Mouse (Mus musculus): ENCODE measurements around the gene Zfp128.
"Not testable (repeated sequence)": the region's sequence is repeated elsewhere in the genome, so short reads cannot be mapped to it uniquely, and the experiment has no call there.

The Zfp128 gene

DNA sequence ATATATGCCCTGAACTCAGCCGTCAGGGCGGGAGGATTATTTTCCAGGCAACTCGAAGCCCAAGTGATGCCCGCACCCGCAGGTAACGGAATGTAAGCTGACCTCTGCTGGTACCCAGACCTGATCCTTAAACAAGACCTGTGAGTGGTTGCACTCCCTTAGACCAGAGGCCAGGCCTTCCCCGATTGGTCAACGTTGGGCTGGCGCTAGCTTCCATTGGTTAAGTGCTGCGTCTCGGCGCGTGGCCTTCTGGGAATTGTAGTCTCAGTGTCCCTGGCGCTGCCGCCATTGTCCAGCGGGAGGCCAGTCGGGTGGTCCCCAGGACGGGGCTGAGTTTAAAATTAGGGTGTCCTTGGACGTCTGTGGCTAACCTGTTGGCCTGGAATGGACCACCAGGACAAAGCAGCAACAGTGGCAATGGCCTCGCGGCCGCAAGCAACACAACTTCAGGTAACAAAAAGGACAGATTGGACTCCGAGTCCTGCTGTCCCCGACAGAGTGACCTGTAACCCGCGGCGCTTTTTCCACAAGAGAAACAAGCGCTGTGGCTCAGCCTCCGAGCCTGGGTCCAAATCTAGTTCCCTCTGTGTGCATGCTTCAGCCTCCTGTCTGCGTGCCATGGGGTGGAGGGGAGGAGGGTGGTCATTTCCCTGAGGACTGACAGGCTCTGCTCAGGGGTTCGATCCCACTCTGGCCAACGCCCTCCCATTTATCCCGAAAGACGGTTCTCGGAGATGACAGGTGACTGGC is at the start of gene Zfp128:
Gene Zfp128 (plus strand): TSS at position 267 of the 750 bp plus-strand sequence.
- DNase-seq = peak; percentile 96

DNA sequence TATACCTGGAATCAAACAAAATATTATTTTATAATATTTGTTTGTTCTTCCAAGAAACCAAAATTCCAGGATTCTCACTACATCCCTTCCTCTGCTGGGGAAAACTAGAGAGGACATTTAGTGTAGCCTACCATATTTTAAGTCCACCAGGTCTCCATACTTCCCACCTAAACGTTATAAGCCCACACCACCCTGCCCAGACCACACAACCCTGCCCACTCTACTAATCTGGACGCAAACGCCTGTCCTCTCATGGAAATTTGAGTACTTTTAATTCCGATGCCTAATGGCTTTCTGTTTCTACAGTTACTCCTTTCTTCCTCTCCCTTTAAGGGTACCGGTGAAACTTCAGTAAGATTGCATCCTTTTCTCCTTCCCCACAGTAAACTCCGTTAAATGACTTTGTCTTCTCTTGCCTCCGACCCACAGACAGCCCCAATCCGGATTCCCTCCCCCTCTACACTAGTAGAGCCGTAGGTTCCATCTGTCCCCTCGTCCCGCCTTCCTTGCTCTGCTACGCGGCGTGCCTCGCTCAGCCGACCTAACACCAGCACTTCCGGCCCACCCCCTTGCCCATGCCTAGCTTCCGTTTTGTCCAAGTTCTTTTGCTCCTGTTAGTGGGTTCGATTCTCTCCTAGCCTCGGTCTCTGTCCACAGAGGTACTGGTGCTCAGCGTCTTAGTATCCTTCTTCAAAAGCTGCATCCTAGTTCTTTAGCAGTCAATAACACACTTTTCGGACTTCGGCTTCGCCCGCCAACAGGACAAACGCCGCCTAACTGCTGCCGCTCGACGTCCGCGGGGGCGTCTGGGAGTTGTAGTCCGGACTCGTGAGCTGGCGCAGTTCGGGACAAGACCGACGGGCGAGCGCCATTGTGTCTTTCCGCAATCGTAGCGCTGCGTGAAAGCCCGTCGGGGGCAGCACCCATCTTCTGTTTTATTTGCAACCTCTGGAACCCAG is 46.5 kb upstream of the Zfp128 start, which contains the start of gene Zfp110:
Gene Zfp110 (plus strand): TSS at position 600 of the 959 bp plus-strand sequence.
- DNase-seq = peak; percentile 92 to 93

DNA sequence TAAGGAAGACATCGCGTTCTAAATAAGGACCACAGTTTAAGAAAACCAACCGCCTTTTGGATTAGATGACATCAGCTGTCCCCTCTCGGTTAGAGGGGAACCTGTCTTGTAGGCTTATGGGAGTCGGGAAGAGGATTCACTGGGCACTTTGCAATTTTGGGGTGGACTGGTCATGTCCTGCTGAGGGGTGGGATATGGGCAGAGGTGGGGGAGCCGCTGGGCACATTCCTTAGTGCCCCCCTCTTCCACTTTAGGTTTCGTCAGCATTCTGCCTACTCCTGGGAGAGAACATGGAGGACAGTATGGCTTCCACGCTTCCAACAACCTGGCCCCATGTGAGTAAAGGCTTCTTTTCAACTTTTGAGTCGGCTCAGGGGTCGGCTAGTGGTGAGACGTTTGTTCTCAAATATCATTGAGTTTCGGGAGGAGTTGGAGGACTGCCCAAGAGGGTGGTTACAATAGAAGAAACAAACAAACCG is 45.7 kb upstream of the Zfp128 start:
- peak in 1 of 2 experiments; percentile 22 for DNase-seq

DNA sequence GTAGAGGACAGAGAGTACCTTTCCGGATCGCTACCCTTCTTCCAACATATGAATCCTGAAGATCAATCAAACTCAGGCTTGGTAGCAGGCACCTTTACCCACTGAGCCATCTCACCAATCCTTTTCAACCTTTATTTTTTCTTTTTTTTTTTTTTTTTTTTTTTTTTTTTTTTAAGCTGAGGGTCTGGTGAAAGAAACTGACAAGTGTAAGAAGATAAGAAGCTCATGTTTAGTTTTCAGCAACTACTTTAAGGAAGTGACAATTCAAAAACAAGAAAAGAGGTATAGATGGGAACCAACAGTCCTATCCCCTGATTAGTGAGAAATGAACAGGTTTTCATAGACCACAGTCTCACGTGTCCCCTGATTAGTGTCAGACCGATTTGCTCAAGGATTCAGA is 45.2 kb upstream of the Zfp128 start:
- no peak for DNase-seq

DNA sequence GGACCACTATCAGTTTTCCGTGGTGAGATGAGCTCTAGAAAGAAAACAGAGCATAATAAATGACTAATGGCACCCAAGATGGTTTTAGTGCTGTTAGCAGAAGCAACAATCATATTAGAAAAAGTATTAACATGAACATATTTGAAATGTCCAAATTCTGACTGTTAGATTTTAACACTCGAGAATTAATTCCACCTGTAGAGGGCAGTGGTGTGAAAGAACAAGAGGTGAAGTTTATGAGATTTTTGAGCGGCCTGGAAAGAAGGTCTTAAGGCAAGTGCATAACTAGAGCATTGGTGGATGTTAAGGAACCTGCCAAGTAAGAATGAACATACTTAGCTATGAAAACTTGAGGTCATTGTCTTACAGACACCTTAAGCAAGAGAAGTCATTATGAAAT is 6.7 kb upstream of the Zfp128 start:
- DNase-seq = no peak

DNA sequence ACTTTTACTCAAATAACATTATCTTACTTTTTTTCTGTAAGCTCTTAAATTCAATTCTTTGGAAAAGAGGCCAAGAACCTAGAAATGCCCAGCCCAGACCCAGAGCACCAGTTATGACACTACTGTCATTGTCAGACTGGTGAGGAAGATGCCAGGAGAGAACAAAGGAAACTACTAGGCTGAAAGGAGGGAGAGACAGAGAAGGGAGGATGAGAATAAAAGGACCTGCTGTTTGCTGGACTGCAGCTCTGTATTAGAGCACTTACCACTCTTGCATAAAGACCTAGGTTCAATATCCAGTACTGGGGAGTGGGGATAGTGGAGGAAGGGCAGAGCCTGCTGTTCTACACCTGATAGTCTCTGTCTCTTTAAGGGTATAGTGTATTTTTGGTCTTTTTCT is 941 bp upstream of the Zfp128 start:
- no peak for DNase-seq

DNA sequence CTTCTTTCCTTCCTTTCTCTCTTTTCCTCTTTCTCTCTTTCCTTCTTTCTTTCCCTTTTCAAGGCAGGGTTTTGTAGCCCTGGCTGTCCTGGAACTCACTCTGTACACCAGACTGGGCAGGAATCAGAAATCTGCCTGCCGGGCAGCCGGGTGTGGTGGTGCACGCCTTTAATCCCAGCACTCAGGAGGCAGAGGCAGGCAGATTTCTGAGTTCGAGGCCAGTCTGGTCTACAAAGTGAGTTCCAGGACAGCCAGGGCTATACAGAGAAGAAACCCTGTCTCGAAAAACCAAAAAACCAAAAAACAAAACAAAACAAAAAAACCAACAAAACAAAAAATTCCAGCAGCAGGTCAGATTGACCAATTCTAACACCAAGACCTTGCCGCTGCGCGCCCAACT is 480 bp upstream of the Zfp128 start:
- not testable (repeated sequence) for DNase-seq

DNA sequence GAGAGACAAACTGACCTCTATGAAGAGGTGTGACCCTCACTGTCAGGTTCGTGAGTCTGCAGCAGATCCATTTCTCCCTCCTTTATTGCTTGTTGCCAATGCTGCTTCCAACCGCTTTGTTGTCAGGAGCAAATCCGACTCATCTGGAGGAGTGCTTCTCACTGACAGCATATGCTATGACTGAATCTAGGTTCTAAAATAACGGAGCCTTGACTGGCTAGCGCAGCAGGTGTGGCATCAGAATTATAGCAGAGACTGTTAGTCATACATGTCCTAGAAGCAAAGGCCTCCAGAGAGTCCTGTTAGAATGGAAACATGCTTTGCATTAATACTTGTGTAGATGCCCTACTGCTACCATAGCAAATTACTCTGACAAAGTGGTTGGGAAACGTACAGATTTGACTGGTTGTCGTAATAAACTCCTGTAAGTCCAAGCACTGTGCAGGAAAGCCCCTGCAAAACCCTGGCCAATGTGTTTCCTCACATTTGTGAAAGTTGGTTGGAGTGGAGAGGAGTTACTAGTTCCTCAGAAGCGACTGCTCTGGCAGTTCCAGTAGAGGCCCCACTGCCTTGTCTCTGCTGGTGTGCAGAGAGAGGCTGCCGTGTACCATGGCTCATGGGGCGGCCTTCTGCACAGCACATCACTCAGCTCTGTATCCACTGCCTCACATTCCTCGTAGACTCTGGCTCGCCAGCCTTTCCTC is 5.7 kb downstream of the Zfp128 start:
- no peak for DNase-seq

DNA sequence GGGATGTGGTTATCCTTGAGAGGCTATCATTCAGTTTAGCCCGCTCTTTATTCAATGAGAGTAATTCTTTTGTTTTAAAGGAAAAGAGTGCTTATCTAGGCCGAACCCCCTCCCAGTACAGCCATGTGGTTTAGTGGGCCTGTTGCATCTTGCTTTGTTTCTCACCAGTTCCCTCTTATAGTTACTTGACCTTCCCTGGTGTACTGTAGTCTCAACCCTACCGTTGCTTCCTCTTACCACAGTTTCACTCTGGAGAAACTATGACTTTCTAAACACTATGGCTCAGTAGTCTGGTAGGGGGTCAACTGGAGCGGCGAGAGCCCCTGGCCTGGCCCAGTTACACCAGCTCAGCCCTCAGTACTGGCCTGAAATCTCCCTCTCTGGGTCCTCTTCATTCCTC is 6.6 kb downstream of the Zfp128 start:
- DNase-seq = no peak

DNA sequence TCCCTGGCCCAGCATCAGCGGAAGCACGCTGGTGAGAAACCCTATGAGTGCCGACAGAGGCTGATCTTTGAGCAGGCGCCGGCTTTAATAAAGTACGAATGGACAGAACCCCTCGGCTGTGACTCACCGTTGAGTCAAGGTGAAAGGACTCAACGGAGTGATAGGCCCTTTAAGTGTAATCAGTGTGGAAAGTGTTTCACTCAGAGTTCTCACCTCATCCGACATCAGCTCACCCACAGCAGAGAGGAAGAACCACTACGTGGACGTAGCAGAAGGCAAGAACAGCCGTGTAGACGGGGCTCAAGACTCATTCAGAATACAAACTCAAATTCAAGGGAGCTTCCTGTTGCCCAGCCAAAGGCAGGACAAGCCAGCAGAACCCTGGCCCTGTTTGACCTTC is 10.0 kb downstream of the Zfp128 start:
- DNase-seq = no peak

DNA sequence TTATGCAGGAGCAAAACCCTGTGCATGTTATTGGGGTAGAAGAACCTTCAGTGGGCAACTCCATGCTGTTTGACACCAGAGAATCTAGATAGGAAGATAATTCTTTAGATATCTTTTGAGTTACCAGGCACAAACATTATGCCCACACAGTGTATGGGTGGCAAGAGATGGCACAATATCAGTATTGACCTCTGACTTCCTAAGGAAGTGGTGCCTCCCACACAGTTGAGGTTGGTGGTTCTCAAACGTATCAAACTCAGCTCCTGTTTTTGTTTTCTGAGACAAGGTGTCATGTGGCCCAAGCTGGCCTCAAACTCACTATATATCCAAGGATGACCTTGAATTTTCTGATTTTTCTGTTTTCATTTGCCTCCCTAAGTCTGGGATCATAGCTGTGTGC is 10.4 kb downstream of the Zfp128 start:
- no peak for DNase-seq

DNA sequence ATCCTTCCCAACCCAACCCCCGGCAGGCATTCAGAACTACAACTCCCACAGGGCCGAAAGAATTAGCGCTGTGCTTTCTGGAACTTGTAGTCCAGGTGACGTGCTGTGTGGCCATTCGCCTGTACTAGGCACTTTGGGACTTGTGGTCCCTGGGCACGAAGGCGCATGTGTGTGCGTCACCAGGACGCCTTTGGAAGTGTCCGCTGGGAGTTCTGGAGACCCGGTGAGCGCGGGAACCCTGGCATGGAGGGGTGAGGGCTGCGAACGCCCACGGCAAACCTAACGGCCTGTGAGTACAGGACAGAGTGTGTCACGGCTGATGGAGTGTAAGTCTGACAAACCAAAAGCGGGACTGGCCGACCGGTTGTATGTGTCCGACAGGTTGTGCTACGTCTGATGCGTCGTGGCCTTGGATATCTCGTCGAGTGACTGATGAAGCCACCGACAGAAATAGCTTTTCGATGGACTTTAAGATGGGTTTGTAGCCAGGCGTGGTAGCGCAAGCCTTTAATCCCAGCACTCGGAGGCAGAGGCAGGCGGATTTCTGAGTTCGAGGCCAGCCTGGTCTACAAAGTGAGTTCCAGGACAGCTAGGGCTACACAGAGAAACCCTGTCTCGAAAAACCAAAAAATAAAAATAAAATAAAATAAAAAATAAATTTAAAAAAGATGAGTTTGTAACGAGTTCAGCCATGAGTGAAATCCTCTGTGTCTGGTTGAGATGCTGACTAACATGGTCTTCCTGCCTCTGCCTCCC is 16.9 kb downstream of the Zfp128 start, which contains the start of gene Zscan22:
Gene Zscan22 (plus strand): TSS at position 161 of the 756 bp plus-strand sequence.
- peak; percentile 94 to 96 for DNase-seq

DNA sequence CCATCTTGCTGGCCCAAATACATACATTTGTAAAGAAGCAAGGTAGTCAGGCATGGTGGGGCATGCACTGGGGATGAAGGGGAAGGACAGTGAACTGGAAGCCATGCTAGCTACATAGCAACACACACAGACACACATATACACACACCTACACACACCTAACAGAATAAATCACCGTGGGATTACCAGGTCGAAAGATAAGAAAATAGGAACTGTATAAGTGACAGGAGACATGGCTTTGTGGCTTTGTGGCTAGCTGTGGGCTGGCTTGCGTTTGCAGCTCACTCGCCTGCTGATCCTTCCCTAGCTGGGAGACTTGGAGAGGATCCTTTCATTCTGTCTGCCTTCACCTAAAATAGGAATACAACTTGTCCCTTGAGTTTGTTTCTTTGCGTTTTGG is 20.5 kb downstream of the Zfp128 start:
- no peak for DNase-seq

DNA sequence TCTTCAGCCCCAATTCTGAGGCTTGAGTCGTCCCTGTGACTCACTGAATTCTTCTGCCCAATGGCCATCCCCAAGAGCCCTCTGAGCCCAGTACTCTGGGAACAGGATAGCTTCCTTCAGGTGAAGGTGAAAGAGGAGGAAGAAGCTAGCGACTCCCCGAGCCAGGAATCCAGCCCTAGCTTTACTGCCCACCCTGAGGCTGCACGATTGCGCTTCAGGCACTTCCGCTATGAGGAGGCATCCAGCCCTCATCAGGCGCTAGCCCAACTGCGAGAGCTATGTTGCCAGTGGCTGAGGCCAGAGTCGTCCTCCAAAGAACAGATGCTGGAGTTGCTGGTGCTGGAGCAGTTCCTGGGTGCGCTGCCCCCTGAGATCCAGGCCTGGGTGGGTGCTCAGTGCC is 22.6 kb downstream of the Zfp128 start:
- no peak for DNase-seq

DNA sequence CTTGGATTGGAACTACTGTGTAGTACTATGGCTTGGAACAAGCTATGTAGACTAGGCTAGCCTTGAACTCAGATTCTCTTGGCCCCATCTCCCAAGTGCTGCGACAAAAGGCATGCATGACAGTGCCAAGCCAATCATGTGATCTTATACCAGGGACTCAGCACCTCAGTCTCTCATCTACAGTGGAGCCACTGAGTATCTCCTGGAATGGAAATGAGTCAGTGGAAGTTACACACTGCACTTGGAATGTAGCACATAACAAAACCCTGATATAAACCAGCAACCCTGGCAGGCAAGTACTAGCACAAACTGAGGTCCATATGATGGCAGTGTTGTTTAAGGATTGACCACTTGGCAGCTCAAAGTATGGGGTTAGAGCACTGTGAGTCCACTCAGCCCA is 24.2 kb downstream of the Zfp128 start:
- no peak for DNase-seq

DNA sequence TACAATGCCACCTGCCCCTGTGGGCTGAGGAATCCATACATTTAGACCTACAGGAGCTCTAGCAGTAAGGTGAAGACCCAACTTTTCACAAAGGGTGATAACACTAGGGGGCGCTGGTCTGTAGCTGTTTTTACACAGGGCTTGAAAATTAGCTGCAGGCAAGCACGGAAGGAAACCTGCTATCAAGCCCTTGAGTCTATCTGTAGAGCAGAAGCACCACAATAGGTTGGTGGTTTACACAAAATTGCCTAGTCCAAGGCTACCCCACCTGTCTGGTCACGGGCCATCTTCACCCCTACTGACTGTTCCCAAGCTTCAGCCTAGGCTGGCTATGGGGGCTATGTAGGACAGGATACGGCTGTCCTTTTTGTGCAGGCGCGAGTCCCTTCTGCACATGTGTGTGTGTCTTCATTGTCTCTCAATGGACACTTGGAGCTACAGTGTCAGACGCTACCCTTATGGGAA is 28.6 kb downstream of the Zfp128 start:
- DNase-seq = peak; percentile 76 to 83

DNA sequence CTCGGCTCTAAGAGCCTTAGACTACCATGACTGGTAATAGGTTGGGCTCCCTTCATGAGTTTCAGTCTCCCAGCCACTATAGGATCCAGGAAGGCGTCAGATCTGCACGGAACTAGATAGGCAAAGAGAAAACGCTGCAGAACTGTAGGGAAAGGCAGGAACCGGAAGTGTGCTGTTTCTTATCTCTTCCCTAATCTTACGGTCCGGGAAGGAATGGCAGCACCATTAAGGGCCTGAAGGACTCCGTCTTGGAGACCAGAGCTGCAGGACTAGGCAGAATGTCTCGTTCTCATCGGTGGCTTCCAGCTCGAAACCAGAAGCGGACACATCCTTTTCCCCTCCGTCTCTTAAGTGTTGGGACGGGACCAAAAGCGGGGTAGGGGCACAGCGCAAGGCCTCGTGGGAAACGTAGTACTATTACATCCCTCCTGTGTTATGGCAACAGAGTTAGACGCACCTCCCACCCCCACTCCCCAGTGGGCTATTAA is 29.2 kb downstream of the Zfp128 start:
- peak; percentile 53 to 64 for DNase-seq

DNA sequence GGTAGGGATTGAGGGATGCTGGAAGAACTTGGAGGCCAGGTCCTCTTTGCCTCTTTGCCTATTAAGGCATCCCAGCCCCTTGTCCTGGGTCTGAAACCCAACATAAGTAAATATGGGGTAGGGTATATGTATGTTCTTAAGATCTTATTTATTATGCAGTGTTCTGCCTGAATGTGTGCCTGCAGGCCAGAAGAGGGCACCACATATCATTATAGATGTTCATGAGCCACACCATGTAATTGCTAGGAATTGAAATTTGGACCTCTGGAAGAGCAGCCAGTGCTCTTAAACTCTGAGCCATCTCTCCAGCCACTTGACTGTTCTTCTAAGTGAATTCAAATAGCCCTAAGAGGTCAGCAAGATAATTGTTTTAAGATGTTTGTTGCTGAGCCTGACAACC is 32.6 kb downstream of the Zfp128 start:
- no peak for DNase-seq

DNA sequence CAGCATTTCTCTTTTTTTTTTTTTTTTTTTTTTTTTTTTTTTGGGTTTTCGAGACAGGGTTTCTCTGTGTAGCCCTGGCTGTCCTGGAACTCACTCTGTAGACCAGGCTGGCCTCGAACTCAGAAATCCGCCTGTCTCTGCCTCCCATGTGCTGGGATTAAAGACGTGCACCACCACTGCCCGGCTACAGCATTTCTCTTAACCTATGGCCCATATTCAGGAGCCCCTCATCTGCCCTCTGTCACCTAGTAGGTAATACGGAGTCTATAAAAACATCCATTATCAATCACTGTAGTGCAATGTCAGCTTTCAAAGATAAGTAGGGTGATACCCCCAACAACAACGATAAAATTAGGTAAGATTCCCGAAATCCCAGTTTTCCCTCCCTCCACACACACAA is 39.5 kb downstream of the Zfp128 start:
- DNase-seq = not testable (repeated sequence)

DNA sequence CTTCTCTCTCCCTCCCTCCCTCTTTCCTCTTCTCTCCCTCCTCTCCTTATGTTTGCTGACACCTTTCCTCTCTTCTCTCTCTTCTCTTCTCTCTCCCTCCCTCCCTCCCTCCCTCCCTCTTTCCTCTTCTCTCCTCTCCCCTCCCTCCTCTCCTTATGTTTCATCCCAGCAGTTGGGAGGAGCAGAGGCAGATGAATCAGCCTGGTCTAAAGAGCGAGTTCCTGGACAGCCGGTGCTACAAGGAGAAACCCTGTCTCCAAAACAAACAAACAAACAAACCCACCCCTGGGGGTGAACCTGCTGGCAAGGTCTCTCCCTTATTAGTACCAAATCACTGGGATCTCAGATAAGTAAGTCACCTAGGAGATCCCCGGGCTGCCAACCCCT is 40.3 kb downstream of the Zfp128 start:
- DNase-seq = no peak

DNA sequence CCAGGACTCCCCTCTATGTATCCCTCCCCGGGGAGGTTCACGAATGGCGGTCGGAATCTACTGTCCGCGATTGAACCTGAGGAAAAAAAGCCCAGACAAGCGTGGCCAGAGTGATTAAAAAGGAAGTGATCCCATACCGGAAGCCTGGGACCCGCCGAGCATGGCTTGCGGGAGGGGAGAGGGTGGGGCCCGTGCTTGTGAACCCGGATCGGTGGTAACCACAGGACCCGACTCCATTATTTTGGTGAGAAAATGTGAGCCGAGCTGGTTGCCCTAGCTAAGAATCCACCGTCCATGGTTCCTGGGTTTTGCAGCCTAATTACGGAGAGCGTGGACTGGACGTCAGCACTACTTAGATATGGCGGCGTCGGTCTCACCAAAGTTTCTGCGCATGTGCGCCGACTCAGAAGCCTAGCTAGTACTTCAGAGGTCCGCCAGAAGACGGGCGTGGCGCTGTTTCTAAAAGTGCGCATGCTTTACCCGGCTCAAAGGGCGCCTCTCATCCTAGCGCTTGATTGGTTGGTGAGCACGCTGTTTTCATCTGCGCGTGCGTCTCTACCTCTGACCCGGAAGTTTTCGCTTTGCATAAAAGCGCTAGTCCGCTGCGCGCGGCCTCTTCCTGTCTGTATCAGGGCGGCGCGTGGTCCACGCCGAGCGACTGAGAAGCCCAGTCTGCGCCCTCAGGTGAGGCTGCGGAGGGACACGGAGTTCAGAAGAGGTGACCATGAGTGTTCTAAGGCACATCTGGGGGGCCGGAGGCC is 40.9 kb downstream of the Zfp128 start, which contains the start of gene Rps5:
Gene Rps5 (plus strand): TSS at position 586 of the 761 bp plus-strand sequence.
- peak; percentile 99 for DNase-seq

Measured in lung, adult 18-20 months (tissue).